Mouse (Mus musculus): ENCODE measurements at regions not wholly inside any gene's neighbourhood (a gene's known extent, or its start where the extent isn't known, plus 50 kb on each side); places are given as distances from the start of the nearest gene placed in this dataset.

GRCm38 (mm10) chrX:162278834-162279708, 119.5 kb upstream of the Nhs start:
- Histone ChIP-seq H3K9me3 (no peaks in the 10 kb centered on the region), H3K4me2 (no peak overlapping the region), H3K36me3 (no peaks in the 10 kb centered on the region), H3K27me3 (peaks cover 11% of the 10 kb centered on the region), H3K4me3 (replicated peaks) (no peak overlapping the region), H3K9ac (replicated peaks) (no peak overlapping the region), H3K4me1 (replicated peaks) (no peaks in the 10 kb centered on the region), H3K27ac (no peak overlapping the region)
- 58% methylated on average over 14 of the region's 14 CpGs for WGBS
- no peak for ATAC-seq (ENCODE audit: insufficient number of reproducible peaks, insufficient read depth, low FRiP score, low TSS enrichment, low read depth)

- 84% methylated on average over 5 of the region's 5 CpGs for WGBS
- Histone ChIP-seq H3K4me1 (replicated peaks) (no peaks in the 10 kb centered on the region), H3K4me3 (replicated peaks) (no peak overlapping the region), H3K9ac (replicated peaks) (no peak overlapping the region), H3K27me3 (peaks cover 16% of the 10 kb centered on the region), H3K36me3 (no peaks in the 10 kb centered on the region), H3K27ac (no peak overlapping the region), H3K4me2 (no peak overlapping the region), H3K9me3 (no peaks in the 10 kb centered on the region)
- no peak for ATAC-seq (ENCODE audit: insufficient number of reproducible peaks, insufficient read depth, low FRiP score, low TSS enrichment, low read depth)
Measured at GRCm38 (mm10) chrX:162274581-162274980, 115.1 kb upstream of the Nhs start.

GRCm38 (mm10) chrX:162271189-162271588, 111.7 kb upstream of the Nhs start:
- H3K4me1 ChIP-seq (replicated peaks), result no peaks in the 10 kb centered on the region
- H3K9ac ChIP-seq (replicated peaks), result no peak overlapping the region
- H3K4me2 ChIP-seq, result no peak overlapping the region
- no peaks in the 10 kb centered on the region for H3K9me3 ChIP-seq
- ATAC-seq (ENCODE audit: insufficient number of reproducible peaks, insufficient read depth, low FRiP score, low TSS enrichment, low read depth), result no peak
- no peak overlapping the region for H3K27ac ChIP-seq
- peaks cover 5% of the 10 kb centered on the region for H3K27me3 ChIP-seq
- 76% methylated on average over 2 of the region's 2 CpGs for WGBS
- H3K36me3 ChIP-seq, result no peaks in the 10 kb centered on the region
- H3K4me3 ChIP-seq (replicated peaks), result no peak overlapping the region

GRCm38 (mm10) chrX:162268918-162269317, 109.4 kb upstream of the Nhs start:
- Histone ChIP-seq H3K27me3 (peaks cover 10% of the 10 kb centered on the region), H3K27ac (no peak overlapping the region), H3K4me3 (replicated peaks) (no peak overlapping the region), H3K4me2 (no peak overlapping the region), H3K9me3 (no peaks in the 10 kb centered on the region), H3K36me3 (no peaks in the 10 kb centered on the region), H3K9ac (replicated peaks) (no peak overlapping the region), H3K4me1 (replicated peaks) (no peaks in the 10 kb centered on the region)
- ATAC-seq (ENCODE audit: insufficient number of reproducible peaks, insufficient read depth, low FRiP score, low TSS enrichment, low read depth), result no peak
- 68% methylated on average over 1 of the region's 1 CpGs for WGBS

- Histone ChIP-seq H3K27ac (no peak overlapping the region), H3K36me3 (no peaks in the 10 kb centered on the region), H3K9me3 (no peaks in the 10 kb centered on the region), H3K27me3 (peaks cover 10% of the 10 kb centered on the region), H3K4me2 (no peak overlapping the region), H3K4me1 (replicated peaks) (no peaks in the 10 kb centered on the region), H3K9ac (replicated peaks) (no peak overlapping the region), H3K4me3 (replicated peaks) (no peak overlapping the region)
- ATAC-seq (ENCODE audit: insufficient number of reproducible peaks, insufficient read depth, low FRiP score, low TSS enrichment, low read depth), result no peak
- 88% methylated on average over 5 of the region's 5 CpGs for WGBS
Measured at GRCm38 (mm10) chrX:162268112-162268511, 108.6 kb upstream of the Nhs start.

- H3K27ac ChIP-seq, result no peak overlapping the region
- H3K4me2 ChIP-seq, result no peak overlapping the region
- WGBS, result 47% methylated on average over 1 of the region's 1 CpGs
- H3K27me3 ChIP-seq, result peaks cover 10% of the 10 kb centered on the region
- no peak overlapping the region for H3K9ac ChIP-seq (replicated peaks)
- H3K36me3 ChIP-seq, result no peaks in the 10 kb centered on the region
- no peak for ATAC-seq (ENCODE audit: insufficient number of reproducible peaks, insufficient read depth, low FRiP score, low TSS enrichment, low read depth)
- H3K9me3 ChIP-seq, result no peaks in the 10 kb centered on the region
- no peaks in the 10 kb centered on the region for H3K4me1 ChIP-seq (replicated peaks)
- H3K4me3 ChIP-seq (replicated peaks), result no peak overlapping the region
Measured at GRCm38 (mm10) chrX:162267679-162268078, 108.1 kb upstream of the Nhs start.

- Histone ChIP-seq H3K9me3 (no peaks in the 10 kb centered on the region), H3K4me2 (no peak overlapping the region), H3K9ac (replicated peaks) (no peak overlapping the region), H3K4me3 (replicated peaks) (no peak overlapping the region), H3K27me3 (peaks cover 6% of the 10 kb centered on the region), H3K4me1 (replicated peaks) (no peaks in the 10 kb centered on the region), H3K27ac (no peak overlapping the region), H3K36me3 (no peaks in the 10 kb centered on the region)
- 95% methylated on average over 1 of the region's 1 CpGs for WGBS
- no peak for ATAC-seq (ENCODE audit: insufficient number of reproducible peaks, insufficient read depth, low FRiP score, low TSS enrichment, low read depth)
Measured at GRCm38 (mm10) chrX:162266769-162267168, 107.2 kb upstream of the Nhs start.

GRCm38 (mm10) chrX:162257398-162257797, 97.9 kb upstream of the Nhs start:
- ATAC-seq (ENCODE audit: insufficient number of reproducible peaks, insufficient read depth, low FRiP score, low TSS enrichment, low read depth), result no peak

GRCm38 (mm10) chrX:162255873-162256272, 96.3 kb upstream of the Nhs start:
- Histone ChIP-seq H3K27me3 (peaks cover 24% of the 10 kb centered on the region), H3K9ac (replicated peaks) (no peak overlapping the region), H3K4me3 (replicated peaks) (no peak overlapping the region), H3K9me3 (no peaks in the 10 kb centered on the region), H3K4me2 (no peak overlapping the region), H3K36me3 (no peaks in the 10 kb centered on the region), H3K27ac (no peak overlapping the region), H3K4me1 (replicated peaks) (no peaks in the 10 kb centered on the region)
- no peak for ATAC-seq (ENCODE audit: insufficient number of reproducible peaks, insufficient read depth, low FRiP score, low TSS enrichment, low read depth)

More at GRCm38 (mm10) chrX:162257398-162257797, 97.9 kb upstream of the Nhs start:
- H3K27me3 ChIP-seq, result peaks cover 24% of the 10 kb centered on the region
- H3K27ac ChIP-seq, result no peak overlapping the region
- no peak overlapping the region for H3K4me2 ChIP-seq
- no peak overlapping the region for H3K4me3 ChIP-seq (replicated peaks)
- H3K4me1 ChIP-seq (replicated peaks), result no peaks in the 10 kb centered on the region
- H3K9ac ChIP-seq (replicated peaks), result no peak overlapping the region
- 79% methylated on average over 3 of the region's 3 CpGs for WGBS
- no peaks in the 10 kb centered on the region for H3K9me3 ChIP-seq
- no peaks in the 10 kb centered on the region for H3K36me3 ChIP-seq

- no peaks in the 10 kb centered on the region for H3K4me1 ChIP-seq (replicated peaks)
- no peak overlapping the region for H3K27ac ChIP-seq
- no peak overlapping the region for H3K4me3 ChIP-seq (replicated peaks)
- no peaks in the 10 kb centered on the region for H3K36me3 ChIP-seq
- no peak for ATAC-seq (ENCODE audit: insufficient number of reproducible peaks, insufficient read depth, low FRiP score, low TSS enrichment, low read depth)
- 68% methylated on average over 3 of the region's 3 CpGs for WGBS
- no peaks in the 10 kb centered on the region for H3K9me3 ChIP-seq
- H3K27me3 ChIP-seq, result peaks cover 32% of the 10 kb centered on the region
- no peak overlapping the region for H3K9ac ChIP-seq (replicated peaks)
- H3K4me2 ChIP-seq, result no peak overlapping the region
Measured at GRCm38 (mm10) chrX:162241291-162241690, 81.8 kb upstream of the Nhs start.

GRCm38 (mm10) chrX:162235552-162235951, 76.0 kb upstream of the Nhs start:
- Histone ChIP-seq H3K27me3 (peaks cover 36% of the 10 kb centered on the region), H3K4me3 (replicated peaks) (no peak overlapping the region), H3K9me3 (no peaks in the 10 kb centered on the region), H3K9ac (replicated peaks) (no peak overlapping the region), H3K27ac (no peak overlapping the region), H3K4me1 (replicated peaks) (no peaks in the 10 kb centered on the region), H3K4me2 (no peak overlapping the region), H3K36me3 (no peaks in the 10 kb centered on the region)
- WGBS, result 33% methylated on average over 5 of the region's 5 CpGs
- no peak for ATAC-seq (ENCODE audit: insufficient number of reproducible peaks, insufficient read depth, low FRiP score, low TSS enrichment, low read depth)

- no peak overlapping the region for H3K4me2 ChIP-seq
- H3K4me3 ChIP-seq (replicated peaks), result no peak overlapping the region
- H3K27ac ChIP-seq, result no peak overlapping the region
- peaks cover 10% of the 10 kb centered on the region; the same call in 1 of the 2 replicates for H3K27me3 ChIP-seq
- H3K9ac ChIP-seq (replicated peaks), result no peak overlapping the region
- H3K36me3 ChIP-seq, result no peaks in the 10 kb centered on the region
- H3K4me1 ChIP-seq (replicated peaks), result no peaks in the 10 kb centered on the region
- WGBS, result 37% methylated on average over 2 of the region's 2 CpGs
- ATAC-seq (ENCODE audit: insufficient number of reproducible peaks, insufficient read depth, low FRiP score, low TSS enrichment, low read depth), result no peak
- H3K9me3 ChIP-seq, result no peaks in the 10 kb centered on the region
Measured at GRCm38 (mm10) chrX:162210848-162211247, 51.3 kb upstream of the Nhs start.

All from limb, embryonic 12.5 days (tissue).